22 mouse cellular contexts compared by ENCODE assay signal in the genomic region with DNA sequence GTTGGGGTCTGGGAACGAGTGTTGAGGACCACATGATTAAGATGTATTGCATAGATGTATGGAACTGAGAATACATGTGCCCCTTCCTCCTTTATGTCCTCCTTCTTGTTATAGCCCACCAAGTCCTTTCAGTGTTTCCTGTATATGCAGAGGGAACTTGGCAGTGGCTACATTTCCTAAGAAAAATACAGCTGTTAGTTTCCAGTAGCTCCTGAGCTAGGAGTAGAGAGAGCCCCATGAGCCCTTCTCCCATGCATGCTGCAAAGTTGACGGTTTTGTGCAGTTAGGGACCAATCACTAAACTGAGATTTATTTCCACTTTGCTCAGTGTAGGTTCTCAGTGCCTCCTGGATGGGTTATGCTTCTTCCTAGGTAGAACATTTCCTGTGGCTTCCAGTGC.
DNase-seq lines count a peak whose midpoint lies in the region; ATAC-seq and TF ChIP-seq lines count a peak whose summit lies in the region.
"Had no signal": no experiment of that assay in that cellular context is flagged by ENCODE, and none has a peak within 500 bp of the region (broad histone marks: within the 10 kb centered on the region; RNA-seq: fewer than 3 reads in every experiment).

No protein-coding gene starts in this region.

- H3K4me2 ChIP-seq in kidney, embryonic 16.5 days (replicated peaks; ENCODE audit: low read depth, low read length) = no peak overlapping the region
- no peak overlapping the region for H3K4me2 ChIP-seq in lung, embryonic 14.5 days
- H3K4me2 ChIP-seq in lung, embryonic 16.5 days (ENCODE audit: low read depth, low read length) = no peak overlapping the region
- H3K4me2 ChIP-seq: embryonic facial prominence, embryonic 13.5 days; embryonic facial prominence, embryonic 15.5 days; forebrain, embryonic 12.5 days had no signal

- no peak overlapping the region for H3K4me3 ChIP-seq in kidney, embryonic 16.5 days (ENCODE audit: low read length)
- H3K4me3 ChIP-seq in lung, embryonic 14.5 days (ENCODE audit: low read depth, low read length) = no peak overlapping the region
- H3K4me3 ChIP-seq in lung, embryonic 16.5 days (ENCODE audit: low read length) = no peak overlapping the region
- no peak overlapping the region for H3K4me3 ChIP-seq in lung, adult 2 months (replicated peaks; ENCODE audit: extremely low read depth, low read depth, low read length)
- H3K4me3 ChIP-seq: embryonic facial prominence, embryonic 13.5 days; embryonic facial prominence, embryonic 15.5 days; erythroblast, embryonic 14.5 days; forebrain, embryonic 10.5 days; forebrain, embryonic 12.5 days had no signal

- H3K4me1 ChIP-seq in kidney, embryonic 16.5 days (ENCODE audit: insufficient read depth, low read length) = peaks cover 12% of the 10 kb centered on the region; the same call in 1 of the 2 replicates
- peaks cover 8% of the 10 kb centered on the region for H3K4me1 ChIP-seq in lung, embryonic 14.5 days (ENCODE audit: insufficient read depth)
- H3K4me1 ChIP-seq in lung, embryonic 16.5 days (replicated peaks; ENCODE audit: control insufficient read depth, insufficient read depth, low read length) = peaks cover 5% of the 10 kb centered on the region
- H3K4me1 ChIP-seq in lung, adult 2 months (ENCODE audit: control insufficient read depth, insufficient read depth, low read length) = no peaks in the 10 kb centered on the region
- H3K4me1 ChIP-seq: embryonic facial prominence, embryonic 13.5 days; embryonic facial prominence, embryonic 15.5 days; forebrain, embryonic 10.5 days; forebrain, embryonic 12.5 days had no signal

- 0 out of 2 replicates have a peak, but pooled peaks cover 6% of the 10 kb centered on the region for H3K36me3 ChIP-seq in kidney, embryonic 16.5 days (ENCODE audit: insufficient read depth, low read length)
- no peaks in the 10 kb centered on the region for H3K36me3 ChIP-seq in lung, embryonic 14.5 days (ENCODE audit: insufficient read depth)
- H3K36me3 ChIP-seq in lung, embryonic 16.5 days (ENCODE audit: control insufficient read depth, insufficient read depth, low read length) = no peaks in the 10 kb centered on the region
- H3K36me3 ChIP-seq: embryonic facial prominence, embryonic 13.5 days; embryonic facial prominence, embryonic 15.5 days; forebrain, embryonic 12.5 days had no signal

- no peak for TF ChIP-seq CTCF in lung, embryonic 14.5 days (IDR thresholded peaks at IDR 0.05; ENCODE audit: low read depth)
- TF ChIP-seq CTCF in lung, adult 2 months (IDR thresholded peaks at IDR 0.05; ENCODE audit: insufficient read depth, low read length) = no peak

- ATAC-seq in kidney, embryonic 16.5 days (ENCODE audit: low FRiP score, low TSS enrichment) = no peak
- ATAC-seq in lung, embryonic 14.5 days (ENCODE audit: insufficient read depth) = peak; percentile 56
- peak; percentile 80 for ATAC-seq in lung, embryonic 16.5 days (ENCODE audit: low read depth)
- ATAC-seq: forebrain, embryonic 14.5 days had no signal

- no peaks in the 10 kb centered on the region for H3K27me3 ChIP-seq in kidney, embryonic 16.5 days (ENCODE audit: insufficient read depth, low read length)
- no peaks in the 10 kb centered on the region for H3K27me3 ChIP-seq in lung, embryonic 14.5 days (ENCODE audit: insufficient read depth, low read length)
- H3K27me3 ChIP-seq in lung, embryonic 16.5 days (ENCODE audit: control insufficient read depth, insufficient read depth, low read depth, low read length) = no peaks in the 10 kb centered on the region
- H3K27me3 ChIP-seq: embryonic facial prominence, embryonic 13.5 days; embryonic facial prominence, embryonic 15.5 days; forebrain, embryonic 12.5 days had no signal

- DNase-seq in kidney, postnatal 4 days = no peak
- DNase-seq in lung, embryonic 14.5 days = peak; percentile 52
- no peak for DNase-seq in lung, adult 18-20 months
- DNase-seq in lung, adult 2 months = no peak
- DNase-seq: adrenal gland, adult 2 months; adrenal gland, postnatal 10 days; adrenal gland, postnatal 25 days; cerebellum, adult 11 months; cerebellum, adult 18-20 months; cerebellum, adult 8-10 months; cerebellum, adult 9-11 months; cerebellum, postnatal 14 days; cerebellum, postnatal 36 days; embryo, embryonic 11 days had no signal

- H3K9me3 ChIP-seq in kidney, embryonic 16.5 days (ENCODE audit: low read length) = no peaks in the 10 kb centered on the region
- H3K9me3 ChIP-seq in lung, embryonic 14.5 days (ENCODE audit: low read depth, low read length) = no peaks in the 10 kb centered on the region
- H3K9me3 ChIP-seq in lung, embryonic 16.5 days (ENCODE audit: control insufficient read depth, low read length) = no peaks in the 10 kb centered on the region
- H3K9me3 ChIP-seq: embryonic facial prominence, embryonic 13.5 days; embryonic facial prominence, embryonic 15.5 days; forebrain, embryonic 10.5 days; forebrain, embryonic 12.5 days had no signal

- TF ChIP-seq POLR2A in lung, adult 2 months (IDR thresholded peaks at IDR 0.05; ENCODE audit: borderline replicate concordance, extremely low read depth, low read depth, low read length) = no peak

- no peak overlapping the region for H3K9ac ChIP-seq in kidney, embryonic 16.5 days (replicated peaks; ENCODE audit: low read length)
- no peak overlapping the region for H3K9ac ChIP-seq in lung, embryonic 14.5 days
- H3K9ac ChIP-seq in lung, embryonic 16.5 days (ENCODE audit: low read length) = no peak overlapping the region
- H3K9ac ChIP-seq: embryonic facial prominence, embryonic 13.5 days; embryonic facial prominence, embryonic 15.5 days; forebrain, embryonic 12.5 days had no signal

- 0 out of 2 replicates have a peak overlapping the region, but pooled peaks have one; percentile 13 for H3K27ac ChIP-seq in kidney, embryonic 16.5 days (ENCODE audit: low read length)
- peak overlapping the region; percentile 60 for H3K27ac ChIP-seq in lung, embryonic 14.5 days (ENCODE audit: low read depth)
- H3K27ac ChIP-seq in lung, embryonic 16.5 days (ENCODE audit: low read length) = peak overlapping the region; percentile 48
- H3K27ac ChIP-seq: embryonic facial prominence, embryonic 13.5 days; embryonic facial prominence, embryonic 15.5 days; forebrain, embryonic 10.5 days; forebrain, embryonic 12.5 days had no signal

- 25% methylated on average over 2 of the region's 2 CpGs for WGBS in kidney, embryonic 16.5 days
- WGBS in lung, embryonic 14.5 days = 31% methylated on average over 2 of the region's 2 CpGs
- 46% methylated on average over 2 of the region's 2 CpGs for WGBS in lung, embryonic 16.5 days
- 52% methylated on average over 2 of the region's 2 CpGs for WGBS in lung, adult 2 months
